Mouse (Mus musculus) left cerebral cortex, postnatal 10 days (tissue): ENCODE measurements at regions not wholly inside any gene's neighbourhood (a gene's known extent, or its start where the extent isn't known, plus 50 kb on each side); places are given as distances from the start of the nearest gene placed in this dataset.
A peak's percentile ranks its signal among the peaks of the same experiment; 100 is the strongest.
"Not testable (repeated sequence)": the region's sequence is repeated elsewhere in the genome, so short reads cannot be mapped to it uniquely, and the experiment has no call there.

Experiments
- DNase-seq, 2 experiments: peaks; one replicate each; pipeline ENCODE4 v3.0.0; 2021 to 2022; ENCODE audit warnings: low spot score in 2 of 2, mixed read lengths in 1 of 2; ENCODE audit errors: extremely low spot score in 1 of 2
- intact Hi-C: fragments of 180-260 bp; cut with DNase I; formaldehyde crosslinking; loops from one replicate; pipeline ENCODE4 v1.15.1; 2025

GRCm38 (mm10) chr7:111858291-111858690, 78.5 kb upstream of the Galnt18 start:
- intact Hi-C loops, result loop anchor here (5.0 kb wide), 1 partner anchor 76 kb away; no protein-coding TSS in a partner anchor
- DNase-seq, result not testable (repeated sequence)

- peak in 1 of 2 experiments; percentile 52 for DNase-seq
- intact Hi-C loops, result loop anchor here (5.0 kb wide), 1 partner anchor 75 kb away; no protein-coding TSS in a partner anchor
Observed at GRCm38 (mm10) chr7:111856977-111857376, 77.2 kb upstream of the Galnt18 start.

GRCm38 (mm10) chr7:111855309-111855708, 75.5 kb upstream of the Galnt18 start:
- intact Hi-C loops, result loop anchor here (5.0 kb wide), 1 partner anchor 73 kb away; no protein-coding TSS in a partner anchor
- DNase-seq, result no peak

DNA sequence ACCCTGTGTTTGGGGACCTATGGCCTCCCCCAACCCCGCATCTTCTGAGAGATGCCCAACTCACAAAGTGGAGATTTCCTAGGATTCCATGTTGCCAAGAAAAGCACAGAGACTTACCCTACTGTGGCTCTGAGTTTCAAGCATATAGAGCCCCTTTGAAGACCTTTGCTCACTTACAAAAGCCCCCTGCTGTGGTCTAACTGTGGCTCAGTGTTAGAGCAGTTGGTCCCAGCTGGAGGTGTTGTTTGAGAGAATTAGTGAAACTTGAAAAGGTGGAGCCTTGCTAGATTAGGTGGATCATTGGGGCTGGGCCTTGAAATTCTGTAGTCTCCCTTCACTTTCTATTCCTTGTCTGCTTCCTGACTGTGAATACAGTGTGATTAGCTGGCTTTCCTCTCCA, 66.6 kb upstream of the Galnt18 start:
- no peak for DNase-seq
- intact Hi-C loops, result loop anchor here (10.0 kb wide), 1 partner anchor 58 kb away; no protein-coding TSS in a partner anchor

DNA sequence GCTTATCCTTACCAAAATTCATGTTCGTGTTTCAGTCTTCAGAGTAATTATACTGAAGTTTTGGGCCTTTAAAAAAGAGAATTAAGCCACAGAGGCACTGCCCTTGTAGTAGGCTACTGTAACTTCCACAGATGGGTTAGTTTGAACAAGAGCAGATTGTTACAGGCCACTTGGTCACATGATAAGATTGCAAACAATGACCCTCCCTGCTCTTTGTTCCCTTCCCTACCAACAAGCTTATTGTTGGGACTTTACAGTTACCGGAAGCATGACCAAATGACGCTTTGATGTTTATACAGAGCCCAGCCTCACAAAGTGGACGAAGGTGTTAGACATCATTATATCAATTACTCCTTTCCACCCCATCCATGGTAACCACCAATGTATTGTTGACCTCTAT, 63.9 kb upstream of the Galnt18 start:
- DNase-seq, result no peak
- intact Hi-C loops, result loop anchor here (10.0 kb wide), 1 partner anchor 61 kb away; no protein-coding TSS in a partner anchor

DNA sequence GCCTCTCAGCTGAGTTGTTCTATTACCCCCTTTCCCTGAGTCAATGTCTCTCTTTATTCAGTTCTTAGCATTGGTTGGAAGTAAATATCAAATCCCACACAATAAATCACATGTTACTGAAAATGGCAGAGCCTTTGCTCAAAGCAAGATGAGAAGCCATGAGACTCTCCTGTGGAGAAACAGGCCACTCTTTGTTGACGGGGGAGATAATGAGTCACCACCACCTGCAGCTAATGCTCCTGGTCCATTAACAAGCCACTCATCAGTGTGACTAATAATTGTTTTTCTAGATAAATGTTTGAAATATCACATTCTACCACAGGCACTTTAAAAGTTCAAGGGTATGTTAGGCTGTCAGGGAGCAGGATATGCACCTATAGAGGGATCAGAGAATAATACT, 61.0 kb upstream of the Galnt18 start:
- no peak for DNase-seq
- intact Hi-C loops, result loop anchor here (10.0 kb wide), 1 partner anchor 64 kb away; no protein-coding TSS in a partner anchor

DNA sequence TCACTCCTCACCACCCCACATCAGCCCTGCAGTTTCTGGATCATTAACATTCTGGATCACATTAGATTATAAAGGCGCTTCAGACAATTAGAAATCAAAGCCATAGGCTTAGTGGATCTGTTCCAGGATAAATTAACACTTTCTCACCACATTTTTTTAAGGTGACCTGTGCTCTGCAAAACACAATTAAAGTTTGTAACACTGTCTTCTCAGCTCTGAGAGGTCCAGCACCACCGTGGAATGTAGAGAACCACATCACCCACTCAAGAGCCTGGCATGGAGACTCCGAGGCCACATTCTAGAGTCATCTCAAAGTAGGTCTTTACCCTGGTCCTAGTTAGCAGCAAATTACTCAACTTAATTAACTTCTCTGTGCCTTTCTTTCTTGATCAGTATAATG, 58.4 kb upstream of the Galnt18 start:
- no peak for DNase-seq
- intact Hi-C loops, result no loop called here

DNA sequence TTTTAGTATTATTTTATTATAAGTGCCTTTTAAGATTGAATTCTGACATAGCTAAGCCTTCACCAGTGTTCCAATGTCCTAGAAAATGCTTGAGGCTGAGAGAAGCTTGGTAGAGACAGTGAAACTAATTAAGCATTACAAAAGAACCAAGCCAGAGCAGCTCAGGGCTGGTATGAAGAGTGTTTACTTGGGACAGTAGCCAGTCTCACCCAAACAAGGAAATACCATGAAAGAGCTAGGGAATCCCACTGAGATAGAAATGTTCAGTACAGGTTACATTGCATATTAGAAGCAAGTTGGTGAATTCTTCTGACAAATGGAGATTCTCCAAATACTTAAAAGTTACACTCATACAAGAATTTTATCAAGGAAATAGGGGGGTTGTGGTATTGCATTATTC, 54.6 kb upstream of the Galnt18 start:
- DNase-seq, intact Hi-C loops: not testable (repeated sequence)

DNA sequence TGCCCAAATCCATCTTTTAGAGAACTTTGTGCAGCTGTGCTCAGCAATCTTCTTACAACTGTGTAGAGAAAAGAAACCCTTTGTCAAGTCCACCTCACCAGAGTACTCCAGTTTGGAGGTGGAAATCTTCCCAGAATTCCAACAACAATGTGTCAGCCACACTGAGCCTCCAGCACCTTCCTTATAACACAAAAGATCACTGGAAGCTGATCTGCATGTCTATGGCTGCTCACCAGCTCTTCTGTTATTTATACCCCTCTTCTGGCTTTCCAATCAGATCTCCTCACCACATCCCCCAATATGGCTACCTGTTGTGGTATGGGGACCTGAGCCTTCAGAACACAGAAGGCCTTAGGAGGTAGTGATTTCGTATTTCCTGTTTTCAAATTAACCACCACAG, 50.2 kb upstream of the Galnt18 start:
- intact Hi-C loops, result no loop called here
- DNase-seq, result no peak
